Mouse (Mus musculus) cerebellum, adult 18-20 months (tissue): ENCODE results near the gene E2f4.
A peak's percentile ranks its signal among the peaks of the same experiment; 100 is the strongest.

Experiments used
- DNase-seq, 2 experiments: peaks; one replicate each; pipeline ENCODE4 v3.0.0; 2021

E2f4 gene

DNA sequence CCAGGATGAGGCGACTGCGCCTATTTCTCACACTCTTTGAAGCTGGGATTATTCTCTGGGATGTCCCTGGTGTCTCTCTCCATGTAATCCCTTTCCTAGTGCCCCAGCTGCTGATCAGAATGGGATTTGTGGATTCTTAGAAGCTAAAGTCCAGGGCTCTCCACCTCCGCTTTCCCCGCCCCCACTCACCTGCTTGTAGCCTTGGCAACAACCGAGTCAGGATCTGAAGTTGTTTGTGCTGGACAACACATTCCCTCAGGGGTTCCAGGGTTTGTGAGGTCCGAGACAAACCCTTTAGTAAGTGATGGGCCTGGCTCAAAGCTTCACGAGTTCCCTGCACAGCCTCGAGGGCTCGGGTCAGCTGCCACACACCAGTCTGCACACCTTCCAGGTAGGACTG is 2.7 kb upstream of the E2f4 start:
- peak in 1 of 2 experiments; percentile 13 for DNase-seq

DNA sequence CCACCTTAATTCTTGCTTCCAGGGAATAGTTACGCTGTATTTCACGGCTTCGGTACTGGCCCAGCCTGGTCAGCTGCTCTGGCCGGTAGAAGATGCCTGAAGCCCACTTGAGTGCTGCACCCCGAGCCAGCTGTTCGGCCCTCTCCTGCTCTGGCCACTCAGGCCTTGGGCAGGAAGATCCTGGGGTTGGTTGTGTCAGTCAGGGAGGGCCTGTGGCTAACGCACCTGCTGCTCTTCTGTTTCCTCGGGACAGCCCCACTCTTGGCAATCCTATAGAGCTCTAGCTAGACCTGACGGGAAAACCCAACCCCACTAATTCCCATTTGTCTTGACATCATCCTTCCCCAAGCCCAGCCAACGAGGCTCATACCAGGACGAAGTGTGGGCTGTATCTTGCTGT is 2.2 kb upstream of the E2f4 start:
- no peak for DNase-seq

DNA sequence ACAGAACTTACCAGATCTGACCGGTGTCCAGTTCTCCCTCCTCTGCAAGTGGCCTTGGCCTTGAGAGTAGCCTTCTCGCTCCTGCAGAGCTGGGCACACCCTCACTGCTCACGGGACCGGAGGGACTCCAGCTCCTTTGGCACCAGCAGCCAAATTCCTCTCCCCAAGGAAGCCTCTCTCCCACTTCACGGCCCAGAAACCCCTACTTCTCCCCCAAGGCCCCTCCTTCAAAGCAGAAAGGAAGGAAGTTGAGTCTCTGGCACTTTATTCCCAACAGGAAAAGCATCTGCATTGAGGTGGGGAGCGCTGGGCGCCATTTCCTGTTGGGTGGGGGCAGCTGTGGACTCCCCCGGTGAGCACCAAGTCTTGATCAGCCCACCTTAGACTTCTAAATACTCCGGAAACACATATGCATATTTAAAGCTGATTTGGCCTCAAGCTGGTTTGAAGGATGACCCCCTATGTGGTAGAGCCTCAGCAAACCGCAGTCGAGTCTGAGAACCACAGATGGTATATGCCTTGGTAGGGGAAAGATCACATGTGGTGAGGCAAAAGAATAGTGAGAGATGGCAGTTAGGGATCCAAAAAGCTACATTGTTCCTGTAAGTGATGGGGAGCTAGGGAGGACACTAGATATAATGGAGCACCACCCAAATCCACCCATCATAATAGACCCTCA is 1.4 kb upstream of the E2f4 start, which contains the start of gene Exoc3l:
Exoc3l (minus strand) TSS at position 207 of the 679 bp plus-strand sequence.
- DNase-seq = no peak

DNA sequence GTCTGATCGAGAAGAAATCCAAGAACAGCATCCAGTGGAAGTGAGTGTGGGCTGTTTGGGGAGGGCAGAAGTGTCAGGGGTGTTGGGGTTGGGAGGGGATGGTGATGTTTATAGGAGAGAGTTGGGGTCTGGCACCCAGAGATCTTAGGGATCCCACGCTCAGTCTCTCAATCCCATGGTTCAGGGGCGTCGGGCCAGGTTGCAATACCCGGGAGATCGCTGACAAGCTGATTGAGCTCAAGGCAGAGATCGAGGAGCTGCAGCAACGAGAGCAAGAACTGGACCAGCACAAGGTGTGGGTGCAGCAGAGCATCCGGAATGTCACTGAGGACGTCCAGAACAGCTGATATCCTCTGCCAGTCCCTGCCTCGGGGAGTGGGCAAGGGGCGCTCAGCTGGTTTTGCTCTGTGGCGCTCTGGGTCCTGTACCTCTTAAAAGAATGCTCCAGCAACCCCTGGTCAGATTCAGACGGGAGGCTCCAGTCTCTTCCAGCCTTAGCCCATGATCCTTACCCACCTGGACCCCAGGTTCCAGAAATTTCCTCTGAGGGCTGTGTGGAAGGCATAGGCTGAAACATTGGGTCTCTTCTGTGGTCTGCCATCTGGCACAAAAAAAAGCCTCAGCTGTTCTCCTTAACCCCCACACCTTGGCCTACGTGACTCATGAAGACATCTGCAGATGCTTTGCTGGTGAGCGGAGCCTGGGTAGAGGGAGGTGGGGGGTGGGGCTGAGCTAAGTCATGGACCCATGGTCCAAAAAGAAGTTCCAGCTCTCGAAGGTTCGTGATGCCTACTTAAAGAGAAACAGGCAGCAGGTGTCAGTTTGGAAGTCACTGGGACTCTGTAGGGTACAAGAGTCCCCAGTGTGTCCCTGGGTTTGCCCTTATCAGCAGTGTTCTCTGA is 1.1 kb downstream of the E2f4 start:
- no peak for DNase-seq

DNA sequence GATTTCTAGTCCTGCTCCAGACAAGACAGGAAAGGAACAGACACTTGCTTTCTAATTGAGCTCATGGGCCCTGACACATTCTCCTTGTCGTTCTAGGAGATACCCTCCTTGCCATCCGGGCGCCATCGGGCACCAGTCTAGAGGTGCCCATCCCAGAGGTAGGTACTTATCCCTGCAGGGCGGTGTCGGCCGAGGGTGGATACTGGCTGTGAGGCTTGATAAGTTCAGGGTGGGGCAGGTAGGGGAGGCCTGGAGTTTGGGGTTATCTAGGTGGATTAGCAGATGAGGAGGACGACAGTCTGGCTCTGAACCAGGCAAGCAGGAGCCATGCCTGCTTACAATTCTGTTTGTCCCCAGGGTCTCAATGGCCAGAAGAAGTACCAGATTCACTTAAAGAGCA is 2.5 kb downstream of the E2f4 start:
- DNase-seq = no peak

DNA sequence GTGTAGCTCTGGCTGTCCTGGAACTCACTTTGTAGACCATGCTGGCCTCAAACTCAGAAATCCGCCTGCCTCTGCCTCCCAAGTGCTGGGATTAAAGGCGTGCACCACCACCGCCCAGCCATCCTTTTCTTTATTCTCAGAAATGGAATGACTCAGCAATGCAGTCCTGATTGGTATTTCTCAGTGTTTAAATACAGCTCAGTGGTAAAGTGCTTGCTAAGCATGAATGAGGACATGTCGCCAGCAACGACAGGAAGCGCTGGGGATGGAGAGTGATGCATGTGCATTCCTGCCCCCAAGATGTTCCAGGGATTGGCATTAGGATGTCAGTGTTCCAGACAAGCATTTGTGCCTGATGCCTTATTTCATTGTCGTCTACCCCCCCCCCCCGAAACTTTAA is 5.9 kb downstream of the E2f4 start:
- DNase-seq = no peak

DNA sequence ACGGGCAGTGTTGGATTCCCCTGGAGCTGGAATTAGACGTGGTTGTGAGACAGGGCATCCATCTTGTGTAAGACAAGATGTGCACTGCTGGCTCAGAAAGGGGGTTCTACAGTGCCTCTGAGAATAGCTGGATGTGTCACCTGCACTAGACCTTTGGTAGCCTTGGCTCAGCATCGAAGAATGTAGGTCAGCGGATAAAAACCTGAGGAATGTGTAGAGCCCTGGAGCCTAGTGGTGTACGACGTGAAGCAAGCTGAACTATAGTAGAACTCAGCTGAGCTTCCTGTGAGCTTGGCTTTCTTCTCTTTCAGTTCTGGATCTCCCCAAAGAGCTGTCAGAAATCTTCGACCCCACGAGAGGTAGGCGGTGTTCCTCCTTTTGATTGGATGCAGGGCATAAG is 6.4 kb downstream of the E2f4 start:
- DNase-seq = no peak

DNA sequence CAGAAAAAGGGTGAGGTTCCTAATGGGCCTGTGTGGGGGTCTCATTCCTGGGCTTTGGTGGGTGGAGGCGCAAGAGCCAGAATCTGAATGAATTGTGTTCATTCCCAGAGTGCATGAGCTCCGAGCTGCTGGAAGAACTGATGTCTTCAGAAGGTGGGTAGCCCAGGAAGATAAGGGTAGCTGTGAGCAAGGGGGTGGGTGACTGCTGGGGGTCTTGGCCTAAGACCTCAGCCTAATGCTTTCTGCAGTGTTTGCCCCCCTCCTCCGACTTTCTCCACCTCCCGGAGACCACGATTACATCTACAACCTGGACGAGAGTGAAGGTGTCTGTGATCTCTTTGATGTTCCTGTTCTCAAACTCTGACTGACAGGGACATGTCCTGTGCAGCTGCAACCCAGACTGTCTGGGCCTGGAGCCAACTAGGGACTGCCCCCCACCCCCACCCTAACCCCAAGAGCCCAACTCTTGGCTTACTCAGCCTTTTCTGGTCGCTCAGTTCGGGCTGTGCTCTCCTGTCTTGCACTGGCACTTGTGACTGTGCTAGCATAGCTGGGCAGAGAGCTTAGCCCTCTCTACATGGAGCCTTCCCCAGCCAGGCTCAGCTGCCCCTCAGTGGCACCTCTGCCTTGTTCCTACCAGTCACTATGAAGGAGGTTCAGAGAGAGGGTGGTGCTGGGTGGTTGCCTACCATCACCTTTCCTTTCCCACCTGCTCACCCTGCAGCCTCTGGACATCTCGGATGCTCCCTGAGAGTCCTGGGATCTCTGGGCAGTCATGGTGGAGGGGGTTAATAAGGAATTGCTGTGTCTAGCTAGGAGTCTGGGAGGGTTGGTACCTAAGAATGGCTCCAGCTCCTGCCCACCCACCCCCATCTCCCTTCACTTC is 7.1 kb downstream of the E2f4 start:
- DNase-seq = no peak

DNA sequence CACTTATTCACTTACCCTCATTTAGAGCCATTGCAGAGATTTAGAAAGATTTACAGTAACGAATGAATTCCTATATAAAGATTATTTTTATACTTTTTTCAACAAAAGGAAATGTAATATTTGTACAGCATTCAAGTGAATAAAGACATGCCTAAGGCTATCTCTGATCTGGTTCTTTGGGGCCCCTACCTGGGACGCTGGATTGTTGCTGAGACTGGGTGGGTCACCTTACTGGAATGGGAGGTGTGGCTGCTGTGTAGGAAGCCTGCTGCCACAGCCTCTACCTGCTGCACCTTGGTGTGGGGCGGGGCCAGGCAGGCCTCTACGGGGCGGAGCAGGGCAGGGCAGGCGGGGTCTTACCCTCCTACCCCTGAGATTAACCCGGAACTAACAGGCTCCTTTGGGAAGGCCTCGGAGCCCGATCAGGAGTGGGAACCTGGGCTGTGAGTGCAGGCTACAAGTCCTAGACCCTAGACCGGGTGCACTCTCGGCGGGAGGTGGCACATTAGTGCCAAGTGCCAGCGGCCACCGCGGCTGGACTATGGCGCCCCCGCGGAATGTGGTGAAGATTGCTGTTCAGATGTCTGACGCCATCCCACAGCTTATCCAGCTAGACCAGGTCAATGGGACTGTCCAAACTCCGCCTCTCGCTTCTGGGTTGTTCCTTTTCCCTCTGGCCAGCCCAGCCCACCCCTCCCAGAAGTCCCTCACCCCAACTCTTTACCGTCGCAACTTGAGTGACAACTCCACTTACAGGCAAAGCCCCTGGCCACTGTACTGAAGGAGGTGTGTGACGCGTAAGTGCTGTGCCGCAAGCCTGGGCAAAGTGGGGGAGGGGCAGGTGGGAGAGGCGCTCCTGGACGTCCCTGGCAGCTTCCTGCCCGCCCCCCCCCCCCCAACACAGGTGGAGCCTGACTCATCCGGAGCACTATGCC is 8.0 kb downstream of the E2f4 start, which contains the start of gene Elmo3:
Elmo3 (plus strand) TSS at position 391 of the 935 bp plus-strand sequence.
- DNase-seq = peak; percentile 76 to 80

DNA sequence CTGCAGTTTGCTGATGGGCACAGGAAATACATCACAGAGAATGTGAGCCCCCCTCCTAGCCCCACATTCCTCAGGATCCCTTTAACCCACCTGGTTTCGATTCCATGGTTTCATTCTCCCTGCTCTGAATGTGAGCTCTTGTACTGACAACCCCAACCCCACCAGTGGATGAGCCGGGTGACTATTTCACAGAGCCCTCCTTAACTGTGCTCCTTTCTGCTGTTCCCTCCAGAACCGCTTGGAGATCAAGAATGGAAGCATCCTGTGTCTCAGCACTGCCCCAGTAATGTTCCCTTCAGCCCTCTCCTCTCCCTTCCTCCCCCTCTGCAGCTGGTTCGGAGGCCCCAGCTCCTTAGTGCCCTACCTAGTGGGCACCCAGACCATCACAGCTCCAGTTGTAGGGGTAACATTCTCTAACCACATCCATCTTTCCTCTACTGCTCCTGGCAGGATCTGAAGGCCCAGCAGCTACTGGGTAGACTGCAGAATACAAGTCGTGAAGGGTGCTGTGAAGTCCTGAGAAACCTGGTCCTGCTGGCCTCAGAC is 8.8 kb downstream of the E2f4 start:
- DNase-seq = peak in 1 of 2 experiments; percentile 39

DNA sequence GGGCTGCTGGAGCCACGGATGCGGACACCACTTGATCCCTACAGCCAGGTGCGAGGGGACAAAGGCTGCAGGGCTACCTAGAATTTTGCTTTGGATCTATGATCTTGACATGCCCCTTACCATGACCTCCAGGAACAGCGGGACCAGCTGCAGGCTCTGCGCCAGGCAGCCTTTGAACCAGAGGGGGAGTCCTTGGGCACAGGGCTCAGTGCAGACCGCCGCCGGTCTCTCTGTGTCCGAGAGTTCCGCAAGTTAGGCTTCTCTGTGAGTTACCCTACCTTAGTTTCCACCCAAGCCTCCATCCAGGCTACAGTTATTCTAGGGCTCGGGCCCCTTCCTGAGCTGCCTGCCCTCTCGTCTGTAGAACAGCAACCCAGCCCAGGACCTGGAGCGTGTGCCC is 10.2 kb downstream of the E2f4 start:
- peak in 1 of 2 experiments; percentile 37 for DNase-seq

DNA sequence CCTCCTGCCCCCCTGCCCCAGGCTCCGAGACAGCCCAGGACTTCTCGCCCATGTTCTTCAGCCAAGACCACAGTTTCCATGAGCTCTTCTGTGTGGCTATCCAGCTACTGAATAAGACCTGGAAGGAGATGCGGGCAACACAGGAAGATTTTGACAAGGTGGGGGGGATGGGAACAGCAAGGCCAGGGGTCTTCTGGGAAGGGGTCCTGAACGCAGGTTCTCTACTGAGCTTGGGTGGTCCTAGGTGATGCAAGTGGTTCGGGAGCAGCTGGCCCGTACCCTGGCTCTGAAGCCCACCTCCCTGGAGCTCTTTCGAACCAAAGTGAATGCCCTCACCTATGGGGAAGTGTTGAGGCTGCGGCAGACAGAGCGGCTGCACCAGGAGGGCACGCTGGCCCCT is 11.0 kb downstream of the E2f4 start:
- peak in 1 of 2 experiments; percentile 43 for DNase-seq

DNA sequence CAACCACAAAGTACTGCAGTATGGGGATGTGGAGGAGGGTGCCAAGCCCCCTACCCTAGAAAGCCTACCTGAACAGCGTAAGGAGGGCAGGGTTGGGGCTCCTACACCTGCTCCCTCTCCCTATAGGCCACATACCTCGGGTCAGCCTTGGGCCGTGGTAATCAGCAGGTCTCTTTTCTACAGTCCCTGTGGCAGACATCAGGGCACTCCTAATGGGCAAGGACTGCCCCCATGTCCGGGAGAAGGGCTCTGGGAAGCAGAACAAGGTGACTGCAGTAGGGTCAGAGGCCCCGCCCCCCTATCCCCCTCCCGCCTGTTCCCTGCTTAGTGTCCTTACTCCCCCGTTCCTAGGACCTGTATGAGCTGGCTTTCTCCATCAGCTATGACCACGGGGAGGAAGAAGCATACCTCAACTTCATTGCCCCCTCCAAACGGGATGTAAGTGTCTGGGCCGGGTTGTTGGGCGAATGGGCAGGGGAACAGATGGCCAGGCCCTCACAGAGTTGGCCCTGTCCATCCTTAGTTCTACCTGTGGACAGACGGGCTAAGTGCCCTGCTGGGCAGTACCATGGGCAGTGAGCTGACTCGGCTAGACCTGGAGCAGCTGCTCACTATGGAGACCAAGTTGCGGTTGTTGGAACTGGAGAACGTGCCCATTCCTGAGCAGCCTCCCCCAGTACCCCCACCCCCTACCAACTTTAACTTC is 11.8 kb downstream of the E2f4 start:
- peak; percentile 93 to 95 for DNase-seq

DNA sequence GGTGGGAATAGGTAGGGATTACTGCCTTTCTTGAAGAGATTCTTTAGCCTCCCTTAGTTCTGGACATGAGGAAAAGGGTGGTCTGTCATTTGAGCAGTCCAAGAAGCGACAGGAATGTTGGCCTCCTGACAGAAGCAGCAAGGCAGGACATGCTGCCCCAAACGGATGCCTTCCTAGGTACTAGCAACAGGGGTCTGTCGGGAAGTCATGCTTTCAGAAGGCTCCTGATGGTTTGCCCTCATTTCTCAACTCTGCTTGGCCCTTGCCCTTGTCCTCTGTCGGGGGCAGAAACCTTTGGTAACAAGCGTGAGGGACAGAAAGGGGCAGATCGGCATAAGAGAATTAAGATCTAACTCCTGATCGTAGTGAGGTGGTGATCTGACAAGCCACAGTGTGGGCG is 12.7 kb downstream of the E2f4 start:
- peak in 1 of 2 experiments; percentile 46 for DNase-seq

DNA sequence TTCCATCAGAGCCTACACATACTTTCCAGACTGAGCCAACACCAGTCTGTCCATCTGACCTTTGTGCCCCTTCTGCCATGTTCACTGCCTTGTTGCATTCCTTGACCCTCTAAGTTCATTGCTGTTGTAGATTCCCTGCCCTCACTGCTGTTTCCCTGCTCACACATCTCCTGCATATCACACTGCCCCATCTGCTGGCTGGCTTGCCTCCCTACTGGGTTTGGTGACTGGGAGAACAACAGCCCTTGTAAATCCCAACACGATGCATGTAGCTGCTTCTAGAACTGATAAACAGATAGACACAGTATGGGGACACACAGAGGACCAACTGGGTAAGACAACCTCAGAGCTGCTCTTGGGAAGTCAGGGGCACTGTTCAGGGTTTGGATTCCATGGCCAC is 14.3 kb downstream of the E2f4 start:
- no peak for DNase-seq

DNA sequence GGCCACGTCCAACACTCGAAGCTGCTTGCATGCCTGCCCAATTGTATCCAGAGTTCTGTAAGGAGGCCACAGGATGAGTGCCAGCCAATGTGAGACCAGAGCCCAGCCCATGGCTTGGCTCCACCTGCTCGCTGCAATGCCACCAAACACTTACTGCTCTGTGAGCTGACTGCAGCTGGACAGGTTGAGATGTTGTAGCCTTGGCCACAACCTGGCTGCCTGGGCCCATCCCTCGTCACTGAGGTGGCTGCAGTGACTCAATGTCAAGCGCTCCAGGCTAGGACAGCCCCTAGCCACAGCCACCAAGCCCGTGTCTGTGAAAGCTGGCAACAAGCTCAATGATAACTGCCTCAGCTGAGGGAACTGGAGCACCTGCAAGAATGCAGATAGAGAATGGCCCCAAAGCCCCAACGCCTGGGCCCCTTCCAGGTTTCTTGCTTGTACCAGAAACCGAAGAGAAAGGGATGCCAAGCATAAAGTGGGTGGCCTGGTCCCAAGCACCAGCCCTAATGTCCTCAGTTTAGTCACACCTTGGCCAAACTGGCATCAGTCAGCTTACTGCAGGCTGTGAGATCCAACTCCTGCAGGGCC is 15.5 kb downstream of the E2f4 start:
- DNase-seq = peak in 1 of 2 experiments; percentile 55

DNA sequence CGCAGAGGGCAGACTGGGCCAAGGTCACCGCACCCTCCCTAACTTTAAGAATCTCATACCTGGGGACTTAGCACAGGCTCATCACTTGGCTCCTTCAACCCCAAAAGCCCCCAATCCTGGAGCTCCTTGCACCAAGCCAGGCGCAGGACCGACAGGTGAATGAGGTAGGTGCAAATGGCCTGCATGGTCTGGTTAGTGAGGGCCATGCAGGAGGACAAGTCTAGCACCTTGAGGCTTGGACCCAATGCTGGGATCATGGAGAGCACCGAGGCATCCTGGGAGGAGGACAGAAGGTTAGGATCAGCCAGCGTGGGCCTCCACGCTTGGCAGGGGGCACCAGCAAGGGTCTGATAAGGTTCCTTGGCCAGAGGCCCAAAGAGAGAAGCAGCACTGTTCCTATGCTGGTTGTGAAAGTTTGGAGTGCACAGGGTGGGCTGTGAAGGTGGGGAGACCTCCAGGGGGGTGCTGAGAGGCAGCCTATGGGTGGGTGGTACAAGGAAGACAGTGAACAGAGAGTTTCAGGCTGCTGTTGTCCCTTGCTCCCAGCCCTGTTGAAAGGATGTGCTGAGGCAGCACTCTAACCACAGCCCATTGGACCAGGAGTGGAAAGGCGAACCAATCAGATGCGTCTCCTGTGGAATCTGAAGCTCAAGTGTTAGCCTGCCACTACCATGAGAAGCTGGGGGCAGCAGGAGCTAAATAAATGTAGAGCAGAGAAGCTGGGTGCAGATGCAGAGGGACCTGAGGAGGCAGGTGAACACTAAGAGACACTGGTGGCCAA is 16.3 kb downstream of the E2f4 start:
- no peak for DNase-seq

DNA sequence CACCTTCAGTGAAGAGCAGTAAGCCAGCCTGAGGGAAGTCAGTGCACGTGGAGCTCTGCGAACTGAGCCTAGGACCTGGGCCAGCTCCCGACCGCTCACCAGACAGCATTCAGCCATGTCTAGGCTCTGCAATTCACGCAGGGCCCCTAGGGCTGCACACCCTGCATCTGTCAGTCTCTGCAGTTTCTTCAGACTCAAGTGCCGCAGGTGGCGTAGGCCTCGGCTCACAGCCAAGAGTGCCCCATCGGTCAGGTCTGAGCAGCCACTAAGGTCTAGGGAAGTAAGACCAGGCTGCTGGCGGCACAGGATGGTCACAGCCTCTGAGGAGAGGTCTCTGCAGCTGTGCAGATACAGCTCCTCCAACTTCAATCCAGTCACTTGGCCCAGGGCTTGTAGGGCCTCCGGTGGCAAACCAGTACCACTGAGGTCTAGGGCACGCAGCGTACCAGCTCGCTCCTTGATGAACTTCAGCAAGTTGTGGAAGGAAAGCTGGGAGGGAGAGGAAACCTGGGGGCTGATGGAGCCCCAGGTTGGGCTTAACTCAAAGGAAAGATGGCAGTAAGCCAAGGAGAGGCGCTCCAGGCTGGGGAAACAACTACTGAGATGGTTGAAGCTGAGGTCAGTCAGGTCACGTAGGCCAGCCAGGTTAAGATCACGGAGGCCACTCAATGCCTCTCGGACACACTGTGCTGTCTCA is 17.8 kb downstream of the E2f4 start:
- DNase-seq = peak; percentile 61 to 64

DNA sequence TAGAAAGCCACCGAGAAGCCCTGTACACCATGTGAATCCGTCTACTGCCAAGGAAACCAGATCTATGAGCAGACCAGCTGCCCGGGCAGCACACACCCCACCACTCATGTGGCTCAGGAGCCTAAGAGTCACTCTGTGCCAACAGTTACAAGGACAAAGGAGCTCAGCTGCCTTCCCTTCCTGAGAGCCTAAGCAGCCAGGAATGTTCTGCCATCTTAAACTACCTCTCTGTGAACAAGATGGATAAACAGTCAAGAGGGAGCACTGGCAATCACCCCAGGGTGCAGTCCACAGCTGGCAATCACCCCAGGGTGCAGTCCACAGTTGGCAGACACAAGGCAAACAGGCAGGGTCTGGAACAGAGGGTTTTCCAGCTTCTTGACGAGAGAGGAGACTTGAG is 20.5 kb downstream of the E2f4 start:
- no peak for DNase-seq
